Mouse (Mus musculus) liver, adult (tissue): ENCODE results near the gene Acot1.
"Not testable (repeated sequence)": the region's sequence is repeated elsewhere in the genome, so short reads cannot be mapped to it uniquely, and the experiment has no call there.

ENCODE experiments used
- GATA4 ChIP-seq: IDR thresholded peaks from 2 replicates; pipeline ENCODE4 v1.6.1; 2014; ENCODE audit warnings: mild to moderate bottlenecking, low read length; ENCODE audit not compliant: insufficient replicate concordance

Gene Acot1

GRCm38 (mm10) chr12:84008729-84009128 is 561 bp upstream of the Acot1 start:
- no peak for TF ChIP-seq GATA4

GRCm38 (mm10) chr12:84010201-84010600 is 911 bp downstream of the Acot1 start:
- no peak for TF ChIP-seq GATA4

- no peak for TF ChIP-seq GATA4
These were observed 2.2 kb downstream of the Acot1 start for GRCm38 (mm10) chr12:84011251-84012040.

- no peak for TF ChIP-seq GATA4
These were observed 3.8 kb downstream of the Acot1 start for GRCm38 (mm10) chr12:84013130-84013529.

- TF ChIP-seq GATA4 = no peak
These were observed 4.4 kb downstream of the Acot1 start for GRCm38 (mm10) chr12:84013701-84014100.

GRCm38 (mm10) chr12:84023052-84023745 is 13.9 kb downstream of the Acot1 start:
- no peak for TF ChIP-seq GATA4

GRCm38 (mm10) chr12:84025888-84026287 is 16.6 kb downstream of the Acot1 start:
- TF ChIP-seq GATA4 = no peak

GRCm38 (mm10) chr12:84030659-84031332 is 21.5 kb downstream of the Acot1 start:
- TF ChIP-seq GATA4 = no peak

GRCm38 (mm10) chr12:84032854-84033253 is 23.6 kb downstream of the Acot1 start:
- peak; percentile 91 for TF ChIP-seq GATA4

GRCm38 (mm10) chr12:84034108-84034507 is 24.8 kb downstream of the Acot1 start:
- TF ChIP-seq GATA4 = peak; percentile 57; the same call in 1 of the 2 replicates

- not testable (repeated sequence) for TF ChIP-seq GATA4
These were observed 29.0 kb downstream of the Acot1 start, which contains the start of gene Acot4 for GRCm38 (mm10) chr12:84038241-84038640. Gene Acot4 (plus strand): TSS chr12:84038379.

GRCm38 (mm10) chr12:84038691-84039111 is 29.4 kb downstream of the Acot1 start, which contains the start of gene Gm49366:
Gene Gm49366 (plus strand): TSS chr12:84038935.
- TF ChIP-seq GATA4 = not testable (repeated sequence)

- peak; percentile 67 for TF ChIP-seq GATA4
These were observed 33.0 kb downstream of the Acot1 start for GRCm38 (mm10) chr12:84042248-84042647.

- no peak for TF ChIP-seq GATA4
These were observed 34.8 kb downstream of the Acot1 start for GRCm38 (mm10) chr12:84044045-84044444.

- no peak for TF ChIP-seq GATA4
These were observed 37.6 kb downstream of the Acot1 start for GRCm38 (mm10) chr12:84046906-84047305.
